Comparison of ENCODE assay signal across 16 mouse cellular contexts in genomic region chr11:85928106-85928505, GRCm38 (mm10). TPM values are rescaled to one million over a fixed set of nuclear protein-coding genes. Genes with fewer than 3 reads are reported as not detected.
"Had no signal": no experiment of that assay in that cellular context is flagged by ENCODE, and none has a peak within 500 bp of the region (broad histone marks: within the 10 kb centered on the region; RNA-seq: fewer than 3 reads in every experiment).

No protein-coding gene starts in this region.

- ATAC-seq: liver, postnatal 0 days; midbrain, embryonic 13.5 days; midbrain, embryonic 15.5 days had no signal

- H3K9ac ChIP-seq: liver, embryonic 15.5 days; liver, postnatal 0 days; lung, embryonic 14.5 days; midbrain, embryonic 13.5 days; midbrain, embryonic 15.5 days; neural tube, embryonic 12.5 days; stomach, embryonic 15.5 days had no signal

- H3K27ac ChIP-seq: liver, embryonic 15.5 days; midbrain, embryonic 13.5 days; midbrain, embryonic 15.5 days; neural tube, embryonic 12.5 days; stomach, embryonic 15.5 days; stomach, postnatal 0 days had no signal

- H3K9me3 ChIP-seq: liver, embryonic 15.5 days; midbrain, embryonic 13.5 days; midbrain, embryonic 15.5 days; neural tube, embryonic 12.5 days; stomach, embryonic 15.5 days had no signal

- DNase-seq: liver, postnatal 0 days; lung, embryonic 14.5 days; lung, postnatal 10 days; lung, postnatal 4 days; right cerebral cortex, postnatal 14 days; thymus, postnatal 14 days; thymus, postnatal 36 days had no signal

- H3K36me3 ChIP-seq: liver, embryonic 15.5 days; midbrain, embryonic 13.5 days; midbrain, embryonic 15.5 days; neural tube, embryonic 12.5 days; stomach, embryonic 15.5 days had no signal

- H3K4me1 ChIP-seq: liver, embryonic 15.5 days had no signal

- H3K4me3 ChIP-seq: liver, embryonic 15.5 days; midbrain, embryonic 13.5 days; midbrain, embryonic 15.5 days; neural tube, embryonic 12.5 days; stomach, embryonic 15.5 days had no signal

RNA-seq across cellular contexts. Expression of gene Tbx4, which starts 41.9 kb away (rescaled TPM):
- total RNA-seq: monocyte, adult 5-6 weeks; neutrophil, adult 5-6 weeks had no signal
- polyA plus RNA-seq: liver, embryonic 15.5 days; liver, postnatal 0 days; thymus, postnatal 0 days had no signal
